Mouse (Mus musculus) limb, embryonic 13.5 days (tissue): ENCODE measurements around the gene Gm11007. TPM values are rescaled to one million over a fixed set of nuclear protein-coding genes. Genes with fewer than 3 reads are reported as not detected.
"Not testable (repeated sequence)": the region's sequence is repeated elsewhere in the genome, so short reads cannot be mapped to it uniquely, and the experiment has no call there.

ENCODE experiments used
- ATAC-seq: fragments of 200-750 bp; cut with Nextera tagmentation; 2 replicates; pipeline ENCODE4 v1.8.0; 2017; ENCODE audit warnings: low read depth, moderate number of reproducible peaks, moderate TSS enrichment; ENCODE audit not compliant: low FRiP score
- H3K27ac ChIP-seq: fragments of 300-500 bp; sonication (generic); 2 replicates; pipeline ENCODE4 v1.5.1; 2015; ENCODE audit warnings: inconsistent platforms, mild to moderate bottlenecking, moderate library complexity
- H3K27me3 ChIP-seq: fragments of 300-500 bp; sonication (generic); 2 replicates; pipeline ENCODE4 v1.6.1; 2015; ENCODE audit warnings: mild to moderate bottlenecking, inconsistent platforms
- H3K36me3 ChIP-seq: fragments of 300-500 bp; sonication (generic); 2 replicates; pipeline ENCODE4 v1.6.1; 2015; ENCODE audit warnings: inconsistent platforms, mild to moderate bottlenecking, moderate library complexity
- H3K4me1 ChIP-seq: fragments of 300-500 bp; sonication (generic); 2 replicates; pipeline ENCODE4 v1.6.1; 2015; ENCODE audit warnings: inconsistent platforms
- H3K4me2 ChIP-seq: fragments of 300-500 bp; sonication (generic); replicated peaks from 2 replicates; pipeline ENCODE4 v1.6.1; 2015; ENCODE audit warnings: inconsistent platforms, mild to moderate bottlenecking, moderate library complexity
- H3K4me3 ChIP-seq: fragments of 300-500 bp; sonication (generic); 2 replicates; pipeline ENCODE4 v1.5.1; 2015; ENCODE audit warnings: moderate library complexity, mild to moderate bottlenecking, inconsistent platforms
- H3K9ac ChIP-seq: fragments of 300-500 bp; sonication (generic); 2 replicates; pipeline ENCODE4 v1.6.1; 2015; ENCODE audit warnings: mild to moderate bottlenecking, inconsistent platforms
- H3K9me3 ChIP-seq: fragments of 300-500 bp; sonication (generic); 2 replicates; pipeline ENCODE4 v1.6.1; 2016; ENCODE audit warnings: inconsistent platforms
- WGBS: fragments of 180-500 bp; shearing (Covaris S2); methylation state at CpG from one replicate; pipeline ENCODE4 v1.1.7; 2015; 5-methylcytosine and 5-hydroxymethylcytosine counted together
- polyA plus RNA-seq: library from polyadenylated mRNA; unstranded; fragments of >200 nt; fragmentation: Nextera tagmentation; extraction: Ambion mirVana; gene quantifications from 2 replicates; pipeline ENCODE4 v1.2.1, GENCODE M21; 2015

Gm11007 gene
- polyA plus RNA-seq, result not detected in 2 replicates

DNA sequence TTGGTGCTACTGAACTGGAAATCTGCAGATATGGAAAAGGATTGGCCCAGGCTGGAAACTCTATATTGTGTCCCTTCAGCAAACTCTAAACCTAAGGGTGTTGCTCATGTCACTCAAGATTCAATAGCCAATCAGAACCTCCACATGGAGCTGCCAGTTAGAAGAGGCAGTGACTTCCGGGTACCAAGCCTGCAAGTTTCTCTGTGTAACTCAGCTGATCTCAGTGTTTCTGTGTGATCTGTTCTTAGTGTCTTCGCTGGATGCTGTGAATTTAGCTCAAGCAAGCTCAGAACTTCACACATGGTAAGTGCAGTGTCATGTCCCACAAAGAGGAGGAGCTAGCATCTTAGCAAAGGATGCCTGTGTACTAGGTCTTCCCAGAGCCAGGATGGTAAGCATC, at the start of gene Gm11007:
Gene Gm11007, plus strand, starts transcription at position 301 of the 400 bp plus-strand sequence.
- H3K27me3 ChIP-seq, result not testable (repeated sequence)

More for the DNA sequence above, at the start of gene Gm11007:
- not testable (repeated sequence) for H3K36me3 ChIP-seq, H3K9ac ChIP-seq, ATAC-seq, H3K4me1 ChIP-seq, H3K4me2 ChIP-seq, H3K4me3 ChIP-seq, H3K9me3 ChIP-seq, H3K27ac ChIP-seq
- no CpG with 5 or more reads among the region's 2 CpGs for WGBS

Other genes starting within 250 kb of the Gm11007 start
- 13.5 and 16.6 TPM in 2 replicates for gene Gm4724, start 208.2 kb upstream of the Gm11007 start, polyA plus RNA-seq
- 7.7 and 8.3 TPM in 2 replicates for gene Zfp965, start 174.0 kb upstream of the Gm11007 start, polyA plus RNA-seq
- 20.3 and 22.5 TPM in 2 replicates for gene Zfp969, start 59.7 kb downstream of the Gm11007 start, polyA plus RNA-seq
- not detected in 2 replicates for gene Gm2007, start 97.6 kb downstream of the Gm11007 start, polyA plus RNA-seq
- gene Gm14288, start 157.1 kb downstream of the Gm11007 start, polyA plus RNA-seq, result 5.2 TPM in 1 of 2 replicates, not detected in the other
- 19.6 and 25.2 TPM in 2 replicates for gene Gm6710, start 225.2 kb downstream of the Gm11007 start, polyA plus RNA-seq